Mouse (Mus musculus) cerebellum, adult 2 months (tissue): ENCODE results near the gene Amtn. TPM values are rescaled to one million over a fixed set of nuclear protein-coding genes. Genes with fewer than 3 reads are reported as not detected.
"Not testable (repeated sequence)": the region's sequence is repeated elsewhere in the genome, so short reads cannot be mapped to it uniquely, and the experiment has no call there.

Source experiments
- DNase-seq, 2 experiments: peaks; one replicate each; pipeline ENCODE4 v3.0.0; 2021
- H3K27ac ChIP-seq: fragments of 200-500 bp; 2 replicates; pipeline ENCODE4 v1.5.1; 2012; ENCODE audit warnings: low read length, control low read depth, inconsistent platforms; ENCODE audit not compliant: insufficient read depth
- H3K27me3 ChIP-seq: fragments of 200-500 bp; 2 replicates; pipeline ENCODE4 v1.6.1; 2012; ENCODE audit warnings: inconsistent platforms, mild to moderate bottlenecking, low read length, moderate library complexity; ENCODE audit not compliant: control insufficient read depth, insufficient read depth
- H3K4me1 ChIP-seq: fragments of 200-500 bp; 2 replicates; pipeline ENCODE4 v1.6.1; 2011; ENCODE audit warnings: low read length; ENCODE audit not compliant: control insufficient read depth, insufficient read depth
- H3K4me3 ChIP-seq: fragments of 200-500 bp; replicated peaks from 2 replicates; pipeline ENCODE3; 2011; ENCODE audit warnings: mild to moderate bottlenecking, low read depth, low read length, control low read depth; ENCODE audit not compliant: insufficient read depth
- CTCF ChIP-seq: fragments of 200-500 bp; IDR thresholded peaks from 2 replicates; pipeline ENCODE4 v1.5.1; 2011; ENCODE audit warnings: low read depth, mild to moderate bottlenecking, control low read depth, low read length, moderate library complexity, borderline replicate concordance; ENCODE audit not compliant: insufficient read depth
- POLR2A ChIP-seq: fragments of 200-500 bp; IDR thresholded peaks from 2 replicates; pipeline ENCODE4 v1.6.1; 2011; ENCODE audit warnings: low read length, control low read depth, borderline replicate concordance; ENCODE audit not compliant: insufficient read depth
- WGBS: fragments of 180-500 bp; shearing (Covaris S2); methylation state at CpG from one replicate; pipeline ENCODE4 v1.1.7; 2018; 5-methylcytosine and 5-hydroxymethylcytosine counted together
- polyA plus RNA-seq: library from polyadenylated mRNA; depleted of rRNA; stranded (reverse); fragments of >200 nt; gene quantifications from 2 replicates; pipeline ENCODE4 v1.2.3, GENCODE M21; 2012; rRNA removed

Gene Amtn
- polyA plus RNA-seq, 1 experiment = not detected

DNA sequence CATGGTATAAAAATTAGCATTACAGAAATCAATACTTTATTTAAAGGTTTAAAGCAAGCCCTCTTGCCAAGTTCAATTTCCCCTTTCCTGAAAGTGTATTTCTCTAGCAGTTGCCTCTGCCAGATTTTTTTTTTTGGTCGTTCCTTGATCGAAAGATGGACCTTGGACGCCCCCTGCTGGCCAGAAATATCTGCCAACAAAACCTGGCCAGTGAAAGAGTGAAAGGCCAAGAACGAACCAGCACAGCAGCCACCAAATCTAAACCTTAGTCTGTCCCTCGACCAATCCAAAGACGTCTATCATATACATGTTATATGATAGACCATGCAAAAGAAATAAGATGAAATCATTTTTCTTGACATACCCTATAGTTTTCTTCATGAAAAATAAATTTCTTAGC, 23.9 kb downstream of the Amtn start:
- TF ChIP-seq POLR2A (no peak), CTCF (peak; percentile 54; the same call in 1 of the 2 replicates)
- no peak overlapping the region for H3K27ac ChIP-seq
- peak; percentile 65 to 75 for DNase-seq
- WGBS = 3% methylated on average over 6 of the region's 6 CpGs
- H3K4me1 ChIP-seq = peaks cover 7% of the 10 kb centered on the region
- no peak overlapping the region for H3K4me3 ChIP-seq
- H3K27me3 ChIP-seq = no peaks in the 10 kb centered on the region

DNA sequence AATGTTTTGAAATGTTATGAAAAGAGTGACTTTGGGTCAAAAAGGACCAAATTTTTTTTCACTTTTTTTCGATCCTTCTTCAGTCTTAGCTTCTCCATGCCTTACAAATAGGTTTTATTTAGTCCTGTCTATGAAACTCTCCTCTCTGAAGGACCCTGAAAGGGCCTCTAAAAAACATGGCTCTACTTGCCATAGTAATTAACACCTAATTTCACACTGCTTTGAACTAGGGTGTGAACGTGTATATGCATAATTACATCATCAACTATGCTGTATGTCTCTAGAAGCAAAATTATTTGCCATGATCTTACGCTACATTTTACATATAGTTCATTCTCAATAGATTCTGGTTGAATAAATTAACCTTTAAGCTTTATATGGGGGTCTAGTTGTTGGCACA, 25.6 kb downstream of the Amtn start:
- no peak for TF ChIP-seq POLR2A
- TF ChIP-seq CTCF = no peak

DNA sequence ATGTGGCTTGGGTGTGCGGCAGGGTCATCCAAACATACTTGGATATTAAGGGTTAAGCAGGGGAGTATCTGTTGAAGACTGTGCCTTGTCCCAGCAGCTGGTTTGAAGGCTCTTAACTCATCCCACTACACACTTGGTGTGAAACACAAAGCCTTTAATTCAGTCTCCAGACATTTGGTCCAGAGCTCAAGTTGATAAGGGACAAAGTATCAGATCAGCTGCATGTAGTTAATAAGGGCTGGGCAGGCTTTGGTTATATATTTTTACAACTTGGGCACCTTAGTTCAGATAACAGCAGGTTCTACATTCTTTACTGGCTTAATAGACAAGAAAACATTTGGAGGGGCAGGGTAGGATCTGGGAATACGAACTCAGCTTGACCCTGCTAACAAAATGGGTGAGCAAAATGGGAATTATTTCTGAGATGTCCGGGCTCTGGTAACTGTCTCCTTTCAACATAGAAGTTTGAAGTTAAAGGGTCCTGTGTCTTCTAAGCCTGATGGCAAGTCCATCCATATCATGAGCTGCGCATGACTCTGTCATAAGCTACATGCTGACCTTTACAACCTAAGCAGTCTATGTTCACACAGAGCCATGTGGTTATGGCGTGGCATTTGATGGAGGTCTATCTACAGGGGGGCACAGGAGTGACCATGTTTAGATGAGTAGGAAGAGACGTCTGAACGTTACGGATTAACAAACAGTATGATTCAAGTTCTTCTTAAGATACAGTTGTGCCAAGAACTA, 44.6 kb downstream of the Amtn start:
- no peak overlapping the region for H3K27ac ChIP-seq
- TF ChIP-seq CTCF = no peak
- no peak for TF ChIP-seq POLR2A
- 87% methylated on average over 8 of the region's 8 CpGs for WGBS
- no peaks in the 10 kb centered on the region for H3K4me1 ChIP-seq
- no peak overlapping the region for H3K4me3 ChIP-seq
- no peak for DNase-seq
- H3K27me3 ChIP-seq = no peaks in the 10 kb centered on the region

More for the DNA sequence above, 25.6 kb downstream of the Amtn start:
- WGBS = 73% methylated on average over 3 of the region's 3 CpGs
- Histone ChIP-seq H3K27me3 (no peaks in the 10 kb centered on the region), H3K4me1 (peaks cover 7% of the 10 kb centered on the region), H3K4me3 (no peak overlapping the region), H3K27ac (no peak overlapping the region)
- no peak for DNase-seq

DNA sequence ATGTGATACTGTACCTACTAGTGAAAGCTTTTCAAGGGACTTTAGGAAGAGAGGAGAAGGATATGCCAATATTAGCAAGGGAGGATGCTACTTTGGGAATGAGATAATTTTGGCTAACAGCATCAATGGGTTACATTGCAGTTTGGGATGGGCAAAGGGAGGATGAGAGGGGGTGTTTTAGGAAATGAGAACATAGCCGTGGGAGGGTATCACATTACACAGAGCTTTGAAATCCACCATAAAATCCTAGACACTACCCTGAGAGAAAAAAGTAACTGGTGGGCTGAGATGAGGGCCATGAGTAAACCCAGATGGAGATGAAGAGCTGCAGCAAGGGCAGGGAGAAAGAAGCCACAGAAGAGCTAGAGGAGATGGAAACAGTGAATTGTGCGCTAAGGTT, 49.0 kb downstream of the Amtn start:
- H3K27me3 ChIP-seq, H3K27ac ChIP-seq, DNase-seq, H3K4me3 ChIP-seq, H3K4me1 ChIP-seq: not testable (repeated sequence)
- 70% methylated on average over 2 of the region's 2 CpGs for WGBS

DNA sequence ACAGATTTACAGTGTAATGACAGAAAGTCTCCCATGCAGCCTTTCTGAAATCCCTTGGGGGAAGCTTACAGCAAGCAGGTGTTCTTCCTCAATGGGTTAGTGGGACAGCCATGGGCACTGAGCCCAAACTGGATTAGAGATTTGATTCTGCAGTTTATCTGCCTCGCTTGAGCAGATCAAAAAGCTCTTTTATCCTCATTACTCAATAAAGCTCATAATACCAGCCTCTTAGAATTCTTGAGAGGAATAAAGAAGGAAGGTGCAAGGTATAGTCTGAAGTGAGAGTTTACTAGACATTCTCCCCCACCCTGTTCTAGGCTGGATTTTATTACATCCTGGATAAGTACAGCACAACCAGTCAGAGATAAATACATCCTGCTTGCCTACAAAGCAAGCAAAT, 50.8 kb downstream of the Amtn start:
- Histone ChIP-seq H3K4me1 (no peaks in the 10 kb centered on the region), H3K27me3 (no peaks in the 10 kb centered on the region), H3K4me3 (no peak overlapping the region), H3K27ac (no peak overlapping the region)
- 20% methylated on average over 1 of the region's 1 CpGs for WGBS
- TF ChIP-seq CTCF (no peak), POLR2A (no peak)
- DNase-seq = no peak

Other genes with a start within 250 kb of the Amtn start
- gene Gm11115, start 222.0 kb upstream of the Amtn start, polyA plus RNA-seq = not detected in 2 replicates
- gene Gm7714, start 107.2 kb upstream of the Amtn start, polyA plus RNA-seq = not detected in 2 replicates
- gene Prol1, start 58.8 kb upstream of the Amtn start, polyA plus RNA-seq = not detected in 2 replicates
- not detected in 2 replicates for gene Ambn, start 79.9 kb downstream of the Amtn start, polyA plus RNA-seq
- not detected in 2 replicates for gene Enam, start 111.9 kb downstream of the Amtn start, polyA plus RNA-seq
- gene Jchain, start 151.8 kb downstream of the Amtn start, polyA plus RNA-seq = 0.68 and 0.84 TPM in 2 replicates
- gene Utp3, start 178.4 kb downstream of the Amtn start, polyA plus RNA-seq = 25.9 and 29.9 TPM in 2 replicates
- 130 and 139 TPM in 2 replicates for gene Rufy3, start 188.9 kb downstream of the Amtn start, polyA plus RNA-seq